Mouse (Mus musculus): ENCODE results near the gene Gm10260. TPM values are rescaled to one million over a fixed set of nuclear protein-coding genes. Genes with fewer than 3 reads are reported as not detected.

Gm10260 gene
- polyA plus RNA-seq, 1 experiment from 2014 or later = 4.0 TPM

- H3K4me3 ChIP-seq (ENCODE audit: low read depth, low read length) = no peak overlapping the region
- peak; percentile 48 for DNase-seq (ENCODE audit: low spot score)
- H3K27ac ChIP-seq (ENCODE audit: low read depth) = peak overlapping the region; percentile 43
These were observed 3.6 kb upstream of the Gm10260 start for GRCm38 (mm10) chr13:97764067-97764466.

GRCm38 (mm10) chr13:97763436-97763835, 3.0 kb upstream of the Gm10260 start:
- no peak overlapping the region for H3K9ac ChIP-seq (ENCODE audit: low read length)
- H3K4me3 ChIP-seq (ENCODE audit: low read depth, low read length) = no peak overlapping the region
- peak overlapping the region; percentile 43; the same call in 1 of the 2 replicates for H3K27ac ChIP-seq (ENCODE audit: low read depth)
- H3K36me3 ChIP-seq (ENCODE audit: control insufficient read depth, insufficient read depth, low read length) = no peaks in the 10 kb centered on the region
- H3K9me3 ChIP-seq (ENCODE audit: control insufficient read depth, low read length) = no peaks in the 10 kb centered on the region
- ATAC-seq (replicated peaks; ENCODE audit: low FRiP score, low TSS enrichment, low read depth) = no peak
- H3K4me1 ChIP-seq (replicated peaks; ENCODE audit: control insufficient read depth, insufficient read depth, low read length) = peaks cover 14% of the 10 kb centered on the region; the same call in 1 of the 2 replicates
- H3K4me2 ChIP-seq (ENCODE audit: low read length) = no peak overlapping the region
- H3K27me3 ChIP-seq (replicated peaks; ENCODE audit: control insufficient read depth, insufficient read depth, low read length) = no peaks in the 10 kb centered on the region
- 50% methylated on average over 6 of the region's 6 CpGs for WGBS
- peak; percentile 53 for DNase-seq (ENCODE audit: low spot score)

More at GRCm38 (mm10) chr13:97764067-97764466, 3.6 kb upstream of the Gm10260 start:
- no peaks in the 10 kb centered on the region for H3K36me3 ChIP-seq (ENCODE audit: control insufficient read depth, insufficient read depth, low read length)
- no peaks in the 10 kb centered on the region for H3K9me3 ChIP-seq (ENCODE audit: control insufficient read depth, low read length)
- peaks cover 16% of the 10 kb centered on the region; the same call in 1 of the 2 replicates for H3K4me1 ChIP-seq (replicated peaks; ENCODE audit: control insufficient read depth, insufficient read depth, low read length)
- H3K27me3 ChIP-seq (replicated peaks; ENCODE audit: control insufficient read depth, insufficient read depth, low read length) = no peaks in the 10 kb centered on the region
- no peak overlapping the region for H3K4me2 ChIP-seq (ENCODE audit: low read length)
- 57% methylated on average over 7 of the region's 7 CpGs for WGBS
- ATAC-seq (replicated peaks; ENCODE audit: low FRiP score, low TSS enrichment, low read depth) = 0 out of 2 replicates have a peak, but pooled peaks have one; percentile 58
- H3K9ac ChIP-seq (ENCODE audit: low read length) = no peak overlapping the region

GRCm38 (mm10) chr13:97762121-97762520, 1.7 kb upstream of the Gm10260 start:
- H3K9me3 ChIP-seq (ENCODE audit: control insufficient read depth, low read length) = no peaks in the 10 kb centered on the region
- no peak overlapping the region for H3K4me2 ChIP-seq (ENCODE audit: low read length)
- ATAC-seq (replicated peaks; ENCODE audit: low FRiP score, low TSS enrichment, low read depth) (no peak), DNase-seq (ENCODE audit: low spot score) (no peak)
- no peaks in the 10 kb centered on the region for H3K36me3 ChIP-seq (ENCODE audit: control insufficient read depth, insufficient read depth, low read length)
- H3K27me3 ChIP-seq (replicated peaks; ENCODE audit: control insufficient read depth, insufficient read depth, low read length) = no peaks in the 10 kb centered on the region
- H3K9ac ChIP-seq (ENCODE audit: low read length) = no peak overlapping the region
- H3K4me3 ChIP-seq (ENCODE audit: low read depth, low read length) = no peak overlapping the region
- 93% methylated on average over 8 of the region's 8 CpGs for WGBS
- H3K4me1 ChIP-seq (replicated peaks; ENCODE audit: control insufficient read depth, insufficient read depth, low read length) = peaks cover 10% of the 10 kb centered on the region; the same call in 1 of the 2 replicates
- H3K27ac ChIP-seq (ENCODE audit: low read depth) = no peak overlapping the region

GRCm38 (mm10) chr13:97757033-97757432, 3.4 kb downstream of the Gm10260 start:
- WGBS = 74% methylated on average over 4 of the region's 4 CpGs
- ATAC-seq (replicated peaks; ENCODE audit: low FRiP score, low TSS enrichment, low read depth) (no peak), DNase-seq (ENCODE audit: low spot score) (no peak)
- no peak overlapping the region for H3K4me2 ChIP-seq (ENCODE audit: low read length)
- H3K4me1 ChIP-seq (replicated peaks; ENCODE audit: control insufficient read depth, insufficient read depth, low read length) = no peaks in the 10 kb centered on the region
- H3K27ac ChIP-seq (ENCODE audit: low read depth) = peak overlapping the region; percentile 47; the same call in 1 of the 2 replicates
- H3K9ac ChIP-seq (ENCODE audit: low read length) = no peak overlapping the region
- no peaks in the 10 kb centered on the region for H3K9me3 ChIP-seq (ENCODE audit: control insufficient read depth, low read length)
- no peaks in the 10 kb centered on the region for H3K27me3 ChIP-seq (replicated peaks; ENCODE audit: control insufficient read depth, insufficient read depth, low read length)
- no peak overlapping the region for H3K4me3 ChIP-seq (ENCODE audit: low read depth, low read length)
- H3K36me3 ChIP-seq (ENCODE audit: control insufficient read depth, insufficient read depth, low read length) = no peaks in the 10 kb centered on the region

- 81% methylated on average over 6 of the region's 6 CpGs for WGBS
- H3K4me3 ChIP-seq (ENCODE audit: low read depth, low read length) = no peak overlapping the region
These were observed 4.3 kb downstream of the Gm10260 start for GRCm38 (mm10) chr13:97756091-97756490.

GRCm38 (mm10) chr13:97750851-97751381, 9.5 kb downstream of the Gm10260 start:
- WGBS = 70% methylated on average over 4 of the region's 4 CpGs
- H3K27me3 ChIP-seq (replicated peaks; ENCODE audit: control insufficient read depth, insufficient read depth, low read length) = no peaks in the 10 kb centered on the region
- H3K4me1 ChIP-seq (replicated peaks; ENCODE audit: control insufficient read depth, insufficient read depth, low read length) = no peaks in the 10 kb centered on the region
- H3K4me3 ChIP-seq (ENCODE audit: low read depth, low read length) = no peak overlapping the region
- no peak overlapping the region for H3K9ac ChIP-seq (ENCODE audit: low read length)
- DNase-seq (ENCODE audit: low spot score) (no peak), ATAC-seq (replicated peaks; ENCODE audit: low FRiP score, low TSS enrichment, low read depth) (no peak)
- no peak overlapping the region for H3K4me2 ChIP-seq (ENCODE audit: low read length)
- no peaks in the 10 kb centered on the region for H3K36me3 ChIP-seq (ENCODE audit: control insufficient read depth, insufficient read depth, low read length)
- H3K27ac ChIP-seq (ENCODE audit: low read depth) = no peak overlapping the region
- H3K9me3 ChIP-seq (ENCODE audit: control insufficient read depth, low read length) = no peaks in the 10 kb centered on the region

More at GRCm38 (mm10) chr13:97756091-97756490, 4.3 kb downstream of the Gm10260 start:
- ATAC-seq (replicated peaks; ENCODE audit: low FRiP score, low TSS enrichment, low read depth) (no peak), DNase-seq (ENCODE audit: low spot score) (no peak)
- H3K4me2 ChIP-seq (ENCODE audit: low read length) = no peak overlapping the region
- H3K9me3 ChIP-seq (ENCODE audit: control insufficient read depth, low read length) = no peaks in the 10 kb centered on the region
- H3K4me1 ChIP-seq (replicated peaks; ENCODE audit: control insufficient read depth, insufficient read depth, low read length) = no peaks in the 10 kb centered on the region
- H3K27ac ChIP-seq (ENCODE audit: low read depth) = no peak overlapping the region
- no peaks in the 10 kb centered on the region for H3K36me3 ChIP-seq (ENCODE audit: control insufficient read depth, insufficient read depth, low read length)
- H3K9ac ChIP-seq (ENCODE audit: low read length) = no peak overlapping the region
- no peaks in the 10 kb centered on the region for H3K27me3 ChIP-seq (replicated peaks; ENCODE audit: control insufficient read depth, insufficient read depth, low read length)

- ATAC-seq (replicated peaks; ENCODE audit: low FRiP score, low TSS enrichment, low read depth) = no peak
- 59% methylated on average over 20 of the region's 20 CpGs for WGBS
- no peaks in the 10 kb centered on the region for H3K9me3 ChIP-seq (ENCODE audit: control insufficient read depth, low read length)
- DNase-seq (ENCODE audit: low spot score) = no peak
- no peak overlapping the region for H3K4me2 ChIP-seq (ENCODE audit: low read length)
- no peaks in the 10 kb centered on the region for H3K4me1 ChIP-seq (replicated peaks; ENCODE audit: control insufficient read depth, insufficient read depth, low read length)
- no peaks in the 10 kb centered on the region for H3K36me3 ChIP-seq (ENCODE audit: control insufficient read depth, insufficient read depth, low read length)
- no peaks in the 10 kb centered on the region for H3K27me3 ChIP-seq (replicated peaks; ENCODE audit: control insufficient read depth, insufficient read depth, low read length)
- no peak overlapping the region for H3K27ac ChIP-seq (ENCODE audit: low read depth)
- H3K4me3 ChIP-seq (ENCODE audit: low read depth, low read length) = no peak overlapping the region
- no peak overlapping the region for H3K9ac ChIP-seq (ENCODE audit: low read length)
These were observed 13.2 kb downstream of the Gm10260 start for GRCm38 (mm10) chr13:97747037-97747860.

- Histone ChIP-seq H3K27ac (ENCODE audit: low read depth) (no peak overlapping the region), H3K9me3 (ENCODE audit: control insufficient read depth, low read length) (no peaks in the 10 kb centered on the region), H3K4me1 (replicated peaks; ENCODE audit: control insufficient read depth, insufficient read depth, low read length) (no peaks in the 10 kb centered on the region), H3K4me2 (ENCODE audit: low read length) (no peak overlapping the region), H3K27me3 (replicated peaks; ENCODE audit: control insufficient read depth, insufficient read depth, low read length) (no peaks in the 10 kb centered on the region), H3K4me3 (ENCODE audit: low read depth, low read length) (no peak overlapping the region), H3K9ac (ENCODE audit: low read length) (no peak overlapping the region), H3K36me3 (ENCODE audit: control insufficient read depth, insufficient read depth, low read length) (no peaks in the 10 kb centered on the region)
- no peak for DNase-seq (ENCODE audit: low spot score)
- ATAC-seq (replicated peaks; ENCODE audit: low FRiP score, low TSS enrichment, low read depth) = no peak
- 83% methylated on average over 7 of the region's 7 CpGs for WGBS
These were observed 15.8 kb downstream of the Gm10260 start for GRCm38 (mm10) chr13:97744669-97745068.

Data from intestine, embryonic 14.5 days (tissue).